Mouse (Mus musculus) brain, adult 2 months (tissue): Measurements from ENCODE around the gene Plscr3.

Experiments used
- DNase-seq: peaks from one replicate; pipeline ENCODE4 v3.0.0; 2011; ENCODE audit warnings: low read depth, low spot score

The Plscr3 gene

DNA sequence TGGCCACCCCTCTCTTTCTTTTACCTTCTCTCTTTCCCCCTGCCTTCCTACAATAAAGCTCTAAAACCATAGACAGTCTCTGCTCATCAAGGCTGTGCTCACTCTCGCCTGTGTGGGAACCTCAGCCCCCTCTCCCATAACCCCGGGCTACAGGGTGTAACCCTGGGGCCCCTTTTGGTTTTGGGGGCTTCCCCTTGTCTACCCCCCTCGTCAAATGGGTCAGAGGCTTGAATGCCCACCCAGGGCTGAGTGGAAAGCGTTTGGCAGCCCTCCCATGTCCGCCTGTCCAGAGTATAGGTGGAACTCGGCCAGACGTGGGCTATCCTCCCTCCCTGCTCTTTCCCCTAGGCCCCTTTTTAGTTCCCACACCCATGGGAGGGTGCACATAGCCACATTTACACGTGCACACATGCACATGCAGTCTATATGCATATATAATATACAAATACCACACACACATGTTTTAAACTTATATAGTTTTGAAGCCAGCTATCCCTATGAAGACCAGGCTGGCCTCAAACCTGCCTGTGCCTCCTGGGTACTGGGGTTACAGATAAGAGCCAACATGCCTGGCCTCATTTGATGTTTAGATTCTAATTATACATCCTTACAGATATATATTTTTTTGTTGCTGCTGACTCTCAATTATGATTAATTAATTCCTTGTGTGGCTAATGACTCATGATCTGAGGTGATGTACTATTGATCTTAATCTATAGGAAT lies 18.1 kb downstream of the Plscr3 start:
- no peak for DNase-seq

GRCm38 (mm10) chr11:69865561-69865960 lies 19.4 kb downstream of the Plscr3 start:
- no peak for DNase-seq

GRCm38 (mm10) chr11:69867335-69867734 lies 21.2 kb downstream of the Plscr3 start:
- no peak for DNase-seq

- no peak for DNase-seq
Measured at GRCm38 (mm10) chr11:69870289-69871069, 24.3 kb downstream of the Plscr3 start.

- DNase-seq, result no peak
Measured at GRCm38 (mm10) chr11:69871822-69872221, 25.6 kb downstream of the Plscr3 start.

DNA sequence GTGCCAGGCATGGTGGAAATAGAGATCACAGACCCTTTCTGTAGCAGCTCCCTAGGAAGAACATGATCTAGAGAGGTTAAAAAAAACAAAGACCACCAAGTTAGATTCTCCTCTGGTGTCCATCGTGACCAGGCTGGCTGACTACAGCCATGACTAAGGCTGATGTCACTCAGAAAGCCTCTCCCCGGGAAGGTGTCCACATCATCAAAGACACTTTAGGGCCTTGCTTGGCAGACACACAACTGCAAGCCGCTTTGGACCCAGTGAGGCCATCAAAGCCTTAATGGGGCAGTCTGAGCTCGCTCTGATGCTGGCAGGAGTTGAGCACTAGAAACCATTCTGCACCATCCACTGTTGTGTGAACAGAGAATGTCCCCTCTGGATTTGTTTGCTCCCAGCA lies 26.3 kb downstream of the Plscr3 start:
- DNase-seq, result no peak

GRCm38 (mm10) chr11:69876186-69876585 lies 30.0 kb downstream of the Plscr3 start:
- DNase-seq, result peak; percentile 57

- peak; percentile 86 for DNase-seq
Measured at GRCm38 (mm10) chr11:69876867-69877266, 30.7 kb downstream of the Plscr3 start.

- no peak for DNase-seq
Measured at GRCm38 (mm10) chr11:69877878-69878277, 31.7 kb downstream of the Plscr3 start, which contains the start of gene Tmem95. Tmem95 (minus strand) TSS chr11:69878018.

GRCm38 (mm10) chr11:69878399-69878798 lies 32.2 kb downstream of the Plscr3 start:
- peak; percentile 13 for DNase-seq

DNA sequence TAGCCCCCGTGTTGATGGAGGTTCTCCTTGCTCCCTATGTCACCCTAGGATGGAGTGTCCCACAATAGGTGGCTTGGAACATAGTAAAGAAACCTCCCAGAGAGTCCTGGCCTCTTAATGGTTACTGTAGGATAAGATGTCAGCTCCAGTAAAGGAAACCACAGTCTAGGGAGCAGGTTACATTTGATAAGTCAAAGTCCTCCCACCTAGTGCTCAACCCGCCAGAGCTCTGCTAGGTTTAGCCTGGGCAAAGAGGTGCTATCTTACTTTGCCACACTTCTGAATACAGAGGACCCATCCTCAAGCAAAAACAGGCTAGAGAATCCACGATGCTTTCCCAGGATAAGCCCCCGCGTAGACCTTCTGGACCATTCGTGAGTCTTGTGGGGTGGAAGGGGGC lies 32.8 kb downstream of the Plscr3 start:
- DNase-seq, result no peak

GRCm38 (mm10) chr11:69879711-69880110 lies 33.5 kb downstream of the Plscr3 start:
- DNase-seq, result no peak

DNA sequence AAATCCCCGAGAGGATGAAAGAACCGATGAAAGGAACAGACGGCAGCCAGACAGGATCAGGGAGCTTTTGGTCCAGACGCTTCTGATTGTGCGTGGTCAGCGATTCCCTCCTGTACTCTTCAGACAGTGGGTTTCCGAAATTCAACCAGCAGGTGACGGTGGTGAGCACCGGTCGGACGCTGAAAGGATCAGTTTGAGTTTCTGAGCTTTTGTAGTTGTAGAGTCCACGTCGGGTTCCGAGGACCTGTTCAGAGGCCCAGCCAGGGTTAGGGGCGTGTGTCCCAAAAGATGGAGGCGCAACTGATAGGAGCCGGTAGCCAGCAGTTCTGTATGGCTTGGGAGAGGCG lies 34.3 kb downstream of the Plscr3 start:
- DNase-seq, result peak; percentile 67

- peak; percentile 83 for DNase-seq
Measured at GRCm38 (mm10) chr11:69880853-69881603, 34.9 kb downstream of the Plscr3 start, which contains the start of gene Kctd11. Kctd11 (minus strand) TSS chr11:69881406.

- DNase-seq, result no peak
Measured at GRCm38 (mm10) chr11:69881787-69882670, 35.9 kb downstream of the Plscr3 start.

- DNase-seq, result peak; percentile 31
Measured at GRCm38 (mm10) chr11:69883066-69883465, 36.9 kb downstream of the Plscr3 start.

GRCm38 (mm10) chr11:69883527-69884151 lies 37.5 kb downstream of the Plscr3 start:
- no peak for DNase-seq

DNA sequence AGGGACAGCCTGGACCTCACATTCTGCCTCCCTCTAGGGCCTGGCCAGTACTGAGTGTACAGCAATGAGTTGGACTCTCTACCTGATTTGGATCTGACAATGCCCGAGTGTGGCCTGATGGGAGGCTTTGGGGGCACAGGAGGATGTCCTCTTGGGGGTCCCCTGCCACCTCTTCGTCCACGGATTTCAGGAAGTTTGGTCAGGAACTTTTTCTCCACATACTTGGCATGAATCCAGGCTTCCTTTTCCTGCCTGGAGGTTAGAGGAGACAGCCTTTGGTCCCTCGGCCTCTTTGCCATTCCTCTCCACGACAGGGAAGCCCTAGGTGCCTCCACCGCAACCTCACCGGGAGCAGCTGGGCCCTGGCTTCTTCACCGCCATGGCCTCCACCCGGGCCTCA lies 38.1 kb downstream of the Plscr3 start:
- DNase-seq, result no peak

- DNase-seq, result no peak
Measured at GRCm38 (mm10) chr11:69884663-69885062, 38.5 kb downstream of the Plscr3 start.

DNA sequence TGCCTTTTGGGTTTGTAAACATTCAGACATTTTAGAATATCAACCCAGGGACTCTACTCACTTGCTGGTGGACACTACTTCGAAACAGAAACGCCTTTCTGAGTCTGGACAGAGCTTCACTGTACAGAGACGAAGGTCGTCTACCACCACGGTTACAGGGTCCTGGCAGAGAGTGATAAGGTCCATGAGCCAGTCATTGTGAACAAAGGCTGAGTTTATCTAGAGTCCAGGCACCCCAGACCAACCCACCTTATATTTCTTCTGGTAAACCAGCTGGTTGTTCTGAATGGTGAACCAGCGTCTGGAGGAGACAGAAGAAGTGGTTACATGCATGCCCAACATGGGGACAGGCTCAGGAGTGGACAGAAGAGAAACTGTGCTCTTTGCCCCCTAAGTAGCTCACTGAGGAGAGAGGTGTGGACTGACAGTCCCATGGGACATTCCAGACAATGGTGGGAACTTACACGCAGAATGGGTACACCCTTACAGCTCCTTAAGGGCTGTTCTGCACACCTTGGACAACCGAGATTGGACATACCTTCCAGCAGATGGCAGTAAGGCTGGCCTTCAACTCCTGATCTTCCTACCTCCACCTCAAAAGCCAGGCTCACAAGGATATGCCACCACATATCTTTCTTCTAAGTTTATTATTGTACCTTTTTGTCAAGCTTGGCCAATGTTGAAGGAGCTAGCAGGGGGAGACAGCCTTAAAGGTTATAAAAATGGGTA lies 40.9 kb downstream of the Plscr3 start:
- DNase-seq, result no peak
